Mouse (Mus musculus) adrenal gland, postnatal 36 days (tissue): ENCODE data around the gene Iqsec1. TPM values are rescaled to one million over a fixed set of nuclear protein-coding genes. Genes with fewer than 3 reads are reported as not detected.

Experiments
- DNase-seq, 2 experiments: peaks; one replicate each; pipeline ENCODE4 v3.0.0; 2021; ENCODE audit warnings: mixed read lengths in 1 of 2
- microRNA-seq: library from miRNA; unstranded; fragments of <30 nt; microRNA quantifications from one replicate; pipeline ENCODE4 v1.2.0, GENCODE M21; 2021
- total RNA-seq, 2 experiments: library from RNA; stranded (reverse); gene quantifications; 2 replicates each; pipeline ENCODE4 v1.2.3; 2021

Iqsec1 gene
- total RNA-seq, 2 experiments from 2014 or later = 96.2 to 114 TPM

GRCm38 (mm10) chr6:90619936-90620335 lies 368.5 kb downstream of the Iqsec1 start:
- no peak for DNase-seq

- DNase-seq = peak; percentile 70 to 73
Measured at GRCm38 (mm10) chr6:90618821-90619636, 369.5 kb downstream of the Iqsec1 start.

DNA sequence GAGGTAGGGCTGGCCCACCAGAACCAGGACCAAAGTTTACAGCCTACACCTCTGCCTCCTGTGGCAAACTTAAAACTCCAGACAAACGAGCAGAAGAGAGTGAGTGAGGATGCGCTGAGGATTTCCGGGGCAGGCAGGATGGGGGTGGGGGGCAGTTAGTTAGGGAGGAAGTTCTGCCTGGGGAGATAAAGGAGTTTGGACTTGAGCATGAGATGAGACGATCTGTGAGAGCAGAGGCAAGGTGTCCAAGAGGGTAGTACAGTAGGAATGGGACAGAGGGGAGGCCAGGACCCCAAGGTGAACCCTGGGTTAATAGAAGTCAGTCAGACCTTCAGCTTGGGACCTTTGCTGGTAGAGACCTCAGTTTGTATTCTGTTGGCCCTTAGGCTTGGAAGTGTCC lies 370.2 kb downstream of the Iqsec1 start:
- DNase-seq = no peak

DNA sequence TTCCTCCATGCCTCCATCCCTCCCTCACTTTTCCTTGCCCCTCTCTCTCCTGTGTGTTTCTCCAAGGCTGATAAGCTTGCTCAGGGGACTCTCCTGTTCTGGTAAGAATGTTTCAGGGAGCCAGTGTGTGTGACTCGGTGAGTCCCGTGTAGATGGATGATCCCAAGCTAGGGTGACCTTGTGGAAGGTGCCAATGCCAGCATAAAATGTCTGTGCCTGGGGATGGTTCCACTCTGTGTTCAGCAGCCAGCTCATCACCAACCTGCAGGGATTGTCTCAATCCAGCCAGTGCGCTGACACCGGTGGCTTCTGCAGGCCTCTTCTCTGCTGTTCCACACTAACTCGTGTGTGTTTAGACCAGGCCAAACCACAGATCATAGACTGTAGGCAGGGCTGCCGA lies 372.0 kb downstream of the Iqsec1 start:
- DNase-seq = peak; percentile 48 to 53

- DNase-seq = peak in 1 of 2 experiments; percentile 27
Measured at GRCm38 (mm10) chr6:90615991-90616390, 372.5 kb downstream of the Iqsec1 start.

GRCm38 (mm10) chr6:90615362-90615761 lies 373.1 kb downstream of the Iqsec1 start:
- peak; percentile 69 to 72 for DNase-seq

GRCm38 (mm10) chr6:90613277-90613676 lies 375.2 kb downstream of the Iqsec1 start:
- no peak for DNase-seq

DNA sequence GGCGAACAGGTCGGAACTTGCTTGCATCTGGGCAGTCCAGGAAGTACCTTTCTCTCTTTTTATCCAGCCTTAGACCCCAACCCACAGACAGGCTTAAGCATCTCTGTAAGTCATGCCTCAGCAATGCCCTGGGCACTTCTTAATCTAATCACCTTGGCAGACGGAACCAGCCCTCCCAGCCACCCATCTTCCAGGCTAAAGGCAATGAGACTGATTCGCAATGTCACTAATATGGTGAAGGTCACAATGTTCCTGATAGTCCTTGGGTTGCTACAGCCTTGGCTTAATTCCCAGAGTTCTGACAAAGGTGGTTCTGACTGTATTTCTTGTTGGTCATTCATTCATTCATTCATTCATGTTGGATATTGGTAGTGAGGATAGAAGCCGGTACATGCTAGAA lies 378.2 kb downstream of the Iqsec1 start:
- DNase-seq = peak; percentile 51 to 57

DNA sequence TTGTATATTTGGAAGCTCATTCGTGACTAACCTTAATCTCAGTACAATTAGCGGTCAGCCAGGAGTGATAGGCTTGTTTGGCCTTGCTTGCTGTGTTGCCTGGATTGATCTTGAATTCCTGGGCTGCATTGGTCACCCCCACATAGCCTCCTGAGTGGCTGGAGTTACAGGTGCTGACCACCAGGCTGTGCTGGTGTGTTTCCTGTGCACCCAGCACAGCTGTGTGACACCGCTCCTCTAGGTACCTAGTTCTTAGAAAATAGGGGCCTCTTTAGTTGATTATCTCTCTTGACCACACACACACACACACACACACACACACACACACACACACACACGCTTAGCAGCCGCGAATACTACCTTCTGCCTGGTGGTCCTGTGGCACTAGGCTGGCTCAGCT lies 380.3 kb downstream of the Iqsec1 start:
- peak; percentile 53 to 57 for DNase-seq

GRCm38 (mm10) chr6:90607196-90607595 lies 381.3 kb downstream of the Iqsec1 start:
- DNase-seq = peak; percentile 72 to 83

DNA sequence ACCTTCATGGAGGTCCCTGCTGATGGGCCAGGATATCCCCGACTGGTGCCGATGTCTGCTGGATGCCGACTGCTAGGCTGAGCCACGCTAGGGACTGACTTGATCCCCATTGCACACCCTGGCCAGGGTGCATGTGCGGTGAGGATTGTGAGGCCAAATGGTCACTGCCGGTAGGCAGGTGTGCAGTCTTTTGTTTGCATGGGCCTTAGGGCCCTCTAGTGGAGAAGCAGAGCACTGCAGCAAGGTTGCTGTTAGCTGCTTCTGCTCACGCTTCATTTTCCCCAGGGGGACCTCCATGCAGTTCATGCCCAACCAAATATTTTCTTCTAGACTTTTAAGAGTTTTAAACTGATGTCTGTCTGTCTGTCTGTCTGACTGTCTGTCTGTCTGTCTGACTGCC lies 381.9 kb downstream of the Iqsec1 start:
- peak; percentile 65 to 77 for DNase-seq

Small RNA genes lying within 50 kb of the gene (microRNA-seq; reads per million reads assigned to microRNA genes)
- gene Gm24816 = not detected

Other genes with a start within 250 kb of the Iqsec1 start
- gene Nup210, start 128.1 kb upstream of the Iqsec1 start, total RNA-seq = 1 to 10 TPM; 3.6 to 6.2 TPM
- gene Hdac11, start 168.0 kb upstream of the Iqsec1 start, total RNA-seq = 1 to 10 TPM; 5.8 to 6.2 TPM
- gene Fbln2, start 223.8 kb upstream of the Iqsec1 start, total RNA-seq = 10 to 100 TPM; 12.6 to 20.7 TPM